Mouse (Mus musculus): ENCODE data around the gene Prkag2. TPM values are rescaled to one million over a fixed set of nuclear protein-coding genes. Genes with fewer than 3 reads are reported as not detected.
"Not testable (repeated sequence)": the region's sequence is repeated elsewhere in the genome, so short reads cannot be mapped to it uniquely, and the experiment has no call there.

The Prkag2 gene
- polyA plus RNA-seq, 1 experiment from 2014 or later = 54.1 TPM

DNA sequence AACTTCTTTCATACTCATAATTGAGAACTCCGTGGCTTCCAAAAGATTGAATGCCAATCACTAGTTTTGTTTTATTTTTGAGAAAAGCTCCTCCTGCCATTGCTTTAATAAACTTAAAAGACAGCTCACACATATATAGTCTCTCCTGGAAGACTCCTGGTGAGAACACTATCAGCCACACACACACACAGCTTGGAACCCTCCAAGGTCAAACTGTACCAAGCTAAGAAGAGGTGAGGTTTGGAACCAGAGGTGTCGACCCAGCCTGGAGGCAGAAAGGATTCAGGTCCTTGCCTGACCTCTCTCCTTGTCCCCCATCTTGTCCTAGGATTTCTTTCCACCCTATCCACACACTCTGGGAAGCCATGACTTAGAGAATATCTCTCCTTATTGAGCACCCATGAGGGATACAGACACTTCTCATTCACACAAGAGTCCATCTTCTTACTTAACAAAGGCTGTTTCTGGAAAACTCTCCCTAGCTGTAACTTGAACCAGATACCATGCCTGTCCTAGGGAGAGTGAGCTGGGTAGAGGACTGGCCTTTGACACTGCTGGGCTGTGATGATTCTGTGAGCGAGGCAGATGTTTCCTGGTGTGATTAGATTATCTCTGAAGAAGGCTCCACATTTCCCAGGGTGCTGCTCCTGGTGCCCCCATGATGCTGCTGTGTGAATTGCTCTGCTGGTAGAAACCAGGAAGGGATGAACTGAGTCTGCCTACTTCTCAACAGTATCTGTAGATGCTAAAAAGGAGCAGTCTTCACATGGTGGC lies 245.4 kb downstream of the Prkag2 start:
- Histone ChIP-seq H3K4me3 (ENCODE audit: low read length) (no peak overlapping the region), H3K27me3 (replicated peaks; ENCODE audit: control insufficient read depth, insufficient read depth, low read length) (no peaks in the 10 kb centered on the region), H3K27ac (ENCODE audit: low read length) (no peak overlapping the region), H3K4me2 (ENCODE audit: low read depth, low read length) (no peak overlapping the region), H3K9me3 (ENCODE audit: control insufficient read depth, low read length) (no peaks in the 10 kb centered on the region), H3K4me1 (ENCODE audit: control insufficient read depth, insufficient read depth, low read length) (no peaks in the 10 kb centered on the region), H3K9ac (ENCODE audit: low read depth, low read length) (no peak overlapping the region), H3K36me3 (ENCODE audit: control insufficient read depth, insufficient read depth, low read length) (no peaks in the 10 kb centered on the region)
- peak; percentile 48; the same call in 1 of the 2 replicates for ATAC-seq
- 65% methylated on average over 3 of the region's 3 CpGs for WGBS

DNA sequence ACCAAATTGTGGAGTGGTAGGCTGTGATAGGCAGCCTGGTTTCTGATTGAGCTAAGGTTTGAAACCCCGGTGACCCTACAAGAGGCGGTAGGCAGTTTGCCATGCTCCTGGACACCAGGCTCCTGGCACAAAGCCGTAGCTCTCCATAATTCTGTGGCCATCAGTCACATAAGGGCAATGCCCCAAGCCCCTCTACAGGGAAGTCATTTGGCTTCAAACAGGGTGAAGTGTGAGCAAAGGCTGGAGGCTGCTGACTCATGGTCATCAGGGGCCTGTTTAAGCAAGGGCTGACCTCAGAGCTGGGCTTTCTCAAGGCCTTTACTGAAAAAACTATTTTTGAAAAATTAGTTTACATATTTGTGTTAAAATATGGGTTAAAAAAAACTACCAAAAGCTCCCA lies 246.2 kb downstream of the Prkag2 start:
- no peak for ATAC-seq
- Histone ChIP-seq H3K9me3 (ENCODE audit: control insufficient read depth, low read length) (no peaks in the 10 kb centered on the region), H3K4me3 (ENCODE audit: low read length) (no peak overlapping the region), H3K9ac (ENCODE audit: low read depth, low read length) (no peak overlapping the region), H3K27ac (ENCODE audit: low read length) (no peak overlapping the region), H3K4me2 (ENCODE audit: low read depth, low read length) (no peak overlapping the region), H3K4me1 (ENCODE audit: control insufficient read depth, insufficient read depth, low read length) (no peaks in the 10 kb centered on the region), H3K27me3 (replicated peaks; ENCODE audit: control insufficient read depth, insufficient read depth, low read length) (no peaks in the 10 kb centered on the region), H3K36me3 (ENCODE audit: control insufficient read depth, insufficient read depth, low read length) (no peaks in the 10 kb centered on the region)
- WGBS = 90% methylated on average over 3 of the region's 3 CpGs

DNA sequence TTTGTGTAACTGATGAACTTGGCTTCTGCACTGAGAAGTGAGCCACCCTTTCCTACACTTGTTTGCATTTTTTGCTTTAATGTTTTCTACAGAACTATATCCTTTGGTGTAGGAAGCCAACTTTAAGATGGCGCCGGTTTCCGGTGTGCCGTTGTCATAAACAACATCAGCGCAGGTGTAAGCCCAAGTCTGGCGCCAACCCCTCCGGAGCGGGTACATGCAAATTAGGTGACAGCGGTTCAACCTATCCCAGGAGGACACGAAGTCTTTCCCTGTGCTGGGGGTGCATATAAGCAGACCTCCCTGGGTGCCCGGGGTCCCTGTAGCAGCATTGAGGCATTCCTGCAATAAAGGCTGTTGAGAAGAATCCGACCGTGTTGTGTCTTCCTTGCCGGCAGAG lies 252.2 kb downstream of the Prkag2 start:
- 84% methylated on average over 14 of the region's 14 CpGs for WGBS
- not testable (repeated sequence) for H3K4me1 ChIP-seq (ENCODE audit: control insufficient read depth, insufficient read depth, low read length); H3K4me3 ChIP-seq (ENCODE audit: low read length); H3K9ac ChIP-seq (ENCODE audit: low read depth, low read length); H3K4me2 ChIP-seq (ENCODE audit: low read depth, low read length); H3K27me3 ChIP-seq (replicated peaks; ENCODE audit: control insufficient read depth, insufficient read depth, low read length); H3K9me3 ChIP-seq (ENCODE audit: control insufficient read depth, low read length); H3K27ac ChIP-seq (ENCODE audit: low read length); H3K36me3 ChIP-seq (ENCODE audit: control insufficient read depth, insufficient read depth, low read length); ATAC-seq

DNA sequence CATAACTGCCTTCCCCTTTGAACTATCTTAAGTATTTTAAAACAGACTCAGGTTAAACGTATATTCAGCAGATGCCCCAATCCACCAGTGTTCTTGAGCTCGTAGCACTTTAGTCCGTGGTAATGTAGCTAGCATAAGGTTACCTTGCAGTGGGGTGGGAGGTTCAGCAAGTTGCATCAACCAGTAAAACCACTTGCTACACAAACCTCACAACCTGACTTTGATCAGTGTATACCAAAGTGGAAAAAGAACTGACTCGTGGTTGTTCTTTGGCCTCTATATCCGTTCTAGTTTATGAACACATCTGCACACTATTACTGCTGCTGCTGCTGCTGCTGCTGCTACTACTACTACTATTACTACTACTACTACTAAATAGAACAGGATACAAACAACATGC lies 256.6 kb downstream of the Prkag2 start:
- peak overlapping the region; percentile 68; the same call in 1 of the 2 replicates for H3K9ac ChIP-seq (ENCODE audit: low read depth, low read length)
- H3K36me3 ChIP-seq (ENCODE audit: control insufficient read depth, insufficient read depth, low read length) = no peaks in the 10 kb centered on the region
- H3K4me2 ChIP-seq (ENCODE audit: low read depth, low read length) = no peak overlapping the region
- H3K4me3 ChIP-seq (ENCODE audit: low read length) = no peak overlapping the region
- no peaks in the 10 kb centered on the region for H3K9me3 ChIP-seq (ENCODE audit: control insufficient read depth, low read length)
- ATAC-seq = no peak
- peaks cover 20% of the 10 kb centered on the region for H3K4me1 ChIP-seq (ENCODE audit: control insufficient read depth, insufficient read depth, low read length)
- WGBS = 82% methylated on average over 5 of the region's 5 CpGs
- H3K27ac ChIP-seq (ENCODE audit: low read length) = no peak overlapping the region
- no peaks in the 10 kb centered on the region for H3K27me3 ChIP-seq (replicated peaks; ENCODE audit: control insufficient read depth, insufficient read depth, low read length)

DNA sequence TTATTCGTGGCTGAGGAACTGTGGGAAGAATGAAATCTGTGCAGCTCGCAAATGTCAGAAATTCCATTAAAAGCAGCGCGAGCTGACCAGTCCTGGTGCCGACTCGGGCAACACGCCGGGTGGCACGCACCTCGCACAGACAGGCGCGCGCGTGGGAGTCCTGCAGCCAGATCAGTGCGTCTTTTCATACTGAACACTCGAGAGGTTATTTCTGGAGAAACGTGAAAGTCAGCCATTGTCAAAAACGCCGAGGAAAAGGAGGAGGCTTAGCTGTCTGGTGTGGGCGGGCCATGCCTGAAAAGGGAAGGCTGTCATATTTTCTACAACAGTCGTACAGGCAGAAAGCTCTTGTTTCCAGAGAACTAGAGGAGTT lies 257.4 kb downstream of the Prkag2 start:
- H3K4me3 ChIP-seq (ENCODE audit: low read length) = peak overlapping the region; percentile 95
- H3K9ac ChIP-seq (ENCODE audit: low read depth, low read length) = peak overlapping the region; percentile 68
- H3K4me1 ChIP-seq (ENCODE audit: control insufficient read depth, insufficient read depth, low read length) = peaks cover 25% of the 10 kb centered on the region
- peak overlapping the region; percentile 94 for H3K4me2 ChIP-seq (ENCODE audit: low read depth, low read length)
- peak; percentile 21 for ATAC-seq
- no peaks in the 10 kb centered on the region for H3K9me3 ChIP-seq (ENCODE audit: control insufficient read depth, low read length)
- peak overlapping the region; percentile 93 for H3K27ac ChIP-seq (ENCODE audit: low read length)
- no peaks in the 10 kb centered on the region for H3K36me3 ChIP-seq (ENCODE audit: control insufficient read depth, insufficient read depth, low read length)
- no peaks in the 10 kb centered on the region for H3K27me3 ChIP-seq (replicated peaks; ENCODE audit: control insufficient read depth, insufficient read depth, low read length)
- WGBS = 2% methylated on average over 21 of the region's 21 CpGs

DNA sequence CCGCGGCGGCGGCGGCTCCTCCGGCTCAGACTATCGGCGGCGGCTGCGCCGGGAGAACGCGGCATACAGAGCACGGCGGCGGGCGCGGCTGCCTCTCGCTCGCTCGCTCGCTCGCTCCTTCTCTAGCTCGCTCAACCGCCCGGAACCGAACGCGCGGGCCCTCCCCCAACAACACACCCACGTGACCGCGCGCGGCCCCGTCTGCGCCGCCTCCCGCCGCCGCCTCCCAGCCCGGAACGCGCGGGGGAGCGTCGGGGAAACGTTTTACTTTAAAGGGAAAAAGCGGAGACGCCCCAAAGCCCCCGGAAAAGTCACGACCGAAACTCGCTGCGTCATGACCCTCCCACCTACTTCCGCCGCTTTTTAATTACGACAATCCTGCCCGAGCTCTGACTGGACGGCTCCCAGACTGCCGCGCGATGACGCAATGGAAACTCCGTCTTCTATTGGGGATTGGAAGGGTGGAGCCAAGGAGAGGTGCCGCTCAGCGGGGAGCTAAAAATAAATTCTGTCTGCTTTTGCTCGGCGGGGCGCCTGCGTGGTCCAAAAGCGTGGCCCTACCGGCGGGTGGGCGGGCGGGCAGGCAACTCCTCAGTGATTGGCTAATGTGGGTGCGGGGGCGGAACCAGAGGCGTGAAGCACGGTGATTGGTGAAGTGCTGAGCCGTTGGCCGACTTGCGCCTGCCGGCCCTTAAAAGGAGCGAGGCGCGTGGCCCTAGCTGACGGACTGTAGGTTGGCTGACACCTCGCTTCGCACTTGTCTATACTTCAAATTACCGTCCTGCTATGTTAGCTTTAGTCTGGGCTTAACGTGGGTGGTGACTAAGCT lies 258.0 kb downstream of the Prkag2 start, which contains the start of gene Rheb:
Gene Rheb (minus strand): TSS at position 351 of the 829 bp plus-strand sequence.
- H3K4me1 ChIP-seq (ENCODE audit: control insufficient read depth, insufficient read depth, low read length) = peaks cover 29% of the 10 kb centered on the region
- no peaks in the 10 kb centered on the region for H3K9me3 ChIP-seq (ENCODE audit: control insufficient read depth, low read length)
- peak within 1 kb of the TSS; percentile 95 for H3K4me3 ChIP-seq (ENCODE audit: low read length)
- peak within 1 kb of the TSS; percentile 98 for H3K9ac ChIP-seq (ENCODE audit: low read depth, low read length)
- H3K4me2 ChIP-seq (ENCODE audit: low read depth, low read length) = peak within 1 kb of the TSS; percentile 94
- ATAC-seq = peak; percentile 98
- no peaks in the 10 kb centered on the region for H3K36me3 ChIP-seq (ENCODE audit: control insufficient read depth, insufficient read depth, low read length)
- H3K27ac ChIP-seq (ENCODE audit: low read length) = peak within 1 kb of the TSS; percentile 100
- no peaks in the 10 kb centered on the region for H3K27me3 ChIP-seq (replicated peaks; ENCODE audit: control insufficient read depth, insufficient read depth, low read length)
- under 1% methylated on average over 89 of the region's 92 CpGs for WGBS

DNA sequence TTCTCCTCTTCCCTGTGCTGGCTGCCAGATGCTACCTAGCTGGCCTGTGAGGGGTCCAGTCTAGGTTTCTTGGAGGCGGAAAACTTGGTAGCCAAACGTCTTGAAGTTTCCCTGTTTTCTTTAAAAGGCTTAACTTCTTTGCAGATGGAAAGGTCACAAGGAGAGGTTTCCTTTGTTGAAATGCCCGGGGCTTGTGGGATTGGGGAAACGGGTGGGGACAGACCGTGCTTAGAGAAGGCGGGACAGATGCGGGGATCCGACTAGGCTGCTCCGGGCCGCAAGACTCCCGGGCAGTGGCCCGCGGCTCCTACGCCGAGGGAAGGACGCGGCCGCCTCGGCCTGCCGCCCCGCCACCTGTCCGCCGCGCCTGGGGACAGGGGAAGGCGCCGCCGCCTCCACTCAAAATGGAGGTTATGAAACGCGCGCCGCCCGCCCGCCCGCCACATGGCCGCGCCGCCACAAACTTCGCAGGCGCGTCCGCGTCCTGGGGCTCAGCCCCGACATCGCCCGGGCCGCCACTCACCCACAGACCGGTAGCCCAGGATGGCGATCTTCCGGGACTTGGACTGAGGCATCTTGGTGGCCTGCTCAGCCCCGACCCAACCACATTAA lies 258.7 kb downstream of the Prkag2 start:
- Histone ChIP-seq H3K36me3 (ENCODE audit: control insufficient read depth, insufficient read depth, low read length) (no peaks in the 10 kb centered on the region), H3K9me3 (ENCODE audit: control insufficient read depth, low read length) (no peaks in the 10 kb centered on the region), H3K9ac (ENCODE audit: low read depth, low read length) (peak overlapping the region; percentile 98), H3K4me2 (ENCODE audit: low read depth, low read length) (peak overlapping the region; percentile 85), H3K4me3 (ENCODE audit: low read length) (peak overlapping the region; percentile 95), H3K4me1 (ENCODE audit: control insufficient read depth, insufficient read depth, low read length) (peaks cover 30% of the 10 kb centered on the region), H3K27ac (ENCODE audit: low read length) (peak overlapping the region; percentile 100), H3K27me3 (replicated peaks; ENCODE audit: control insufficient read depth, insufficient read depth, low read length) (no peaks in the 10 kb centered on the region)
- WGBS = under 1% methylated on average over 50 of the region's 50 CpGs
- ATAC-seq = peak; percentile 5

DNA sequence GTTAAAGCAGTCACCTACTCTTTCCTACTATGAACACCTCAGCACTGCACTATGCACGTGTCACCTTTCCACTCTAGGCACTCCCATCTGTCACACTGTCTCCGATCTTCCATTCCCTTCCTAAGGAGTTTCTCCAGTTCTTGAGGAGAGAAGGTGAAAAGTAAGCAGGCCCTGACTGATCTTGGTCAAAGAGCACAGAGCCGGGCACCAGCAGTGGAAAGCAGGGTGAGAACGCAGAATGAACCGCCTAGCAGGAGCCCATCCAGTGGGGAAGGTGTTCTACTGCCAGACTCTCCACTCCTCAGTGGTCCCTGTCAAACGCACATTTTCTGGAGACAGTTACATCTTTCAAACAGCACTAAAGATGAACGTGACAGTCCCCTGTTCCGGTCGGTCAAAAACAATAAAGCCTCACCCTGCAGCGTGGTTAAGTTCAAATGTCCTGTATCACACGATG lies 259.4 kb downstream of the Prkag2 start:
- ATAC-seq = no peak
- Histone ChIP-seq H3K4me1 (ENCODE audit: control insufficient read depth, insufficient read depth, low read length) (peaks cover 30% of the 10 kb centered on the region), H3K4me3 (ENCODE audit: low read length) (peak overlapping the region; percentile 95), H3K27ac (ENCODE audit: low read length) (no peak overlapping the region; the same call in 1 of the 2 replicates), H3K9me3 (ENCODE audit: control insufficient read depth, low read length) (no peaks in the 10 kb centered on the region), H3K27me3 (replicated peaks; ENCODE audit: control insufficient read depth, insufficient read depth, low read length) (no peaks in the 10 kb centered on the region), H3K4me2 (ENCODE audit: low read depth, low read length) (peak overlapping the region; percentile 85), H3K9ac (ENCODE audit: low read depth, low read length) (peak overlapping the region; percentile 98), H3K36me3 (ENCODE audit: control insufficient read depth, insufficient read depth, low read length) (no peaks in the 10 kb centered on the region)
- 8% methylated on average over 11 of the region's 11 CpGs for whole genome bisulfite sequencing

DNA sequence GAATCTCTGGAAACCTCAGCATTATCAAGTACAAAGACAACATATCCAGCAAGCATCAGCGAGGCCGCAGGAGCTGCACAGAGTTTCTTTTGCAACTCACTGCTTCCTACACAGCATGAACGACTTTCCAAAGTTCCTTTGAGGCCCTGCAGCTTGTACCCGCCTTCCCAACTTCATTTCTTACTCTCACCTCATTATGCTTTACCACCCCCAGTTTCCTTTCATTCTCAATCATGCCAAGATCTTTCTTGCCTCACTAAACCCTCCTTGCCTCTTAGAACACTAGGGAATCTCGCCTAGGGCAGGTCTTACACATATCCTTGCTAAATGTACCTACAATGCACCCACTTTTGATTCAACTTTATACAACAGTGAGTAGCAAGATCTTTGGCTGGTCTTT lies 266.0 kb downstream of the Prkag2 start:
- no peak overlapping the region for H3K4me2 ChIP-seq (ENCODE audit: low read depth, low read length)
- no peak overlapping the region for H3K9ac ChIP-seq (ENCODE audit: low read depth, low read length)
- H3K9me3 ChIP-seq (ENCODE audit: control insufficient read depth, low read length) = no peaks in the 10 kb centered on the region
- 69% methylated on average over 5 of the region's 5 CpGs for WGBS
- ATAC-seq = no peak
- H3K27ac ChIP-seq (ENCODE audit: low read length) = no peak overlapping the region
- H3K4me1 ChIP-seq (ENCODE audit: control insufficient read depth, insufficient read depth, low read length) = peaks cover 21% of the 10 kb centered on the region
- no peaks in the 10 kb centered on the region for H3K27me3 ChIP-seq (replicated peaks; ENCODE audit: control insufficient read depth, insufficient read depth, low read length)
- no peaks in the 10 kb centered on the region for H3K36me3 ChIP-seq (ENCODE audit: control insufficient read depth, insufficient read depth, low read length)
- H3K4me3 ChIP-seq (ENCODE audit: low read length) = no peak overlapping the region

All from intestine, embryonic 16.5 days (tissue).